Mouse (Mus musculus) heart, embryonic 13.5 days (tissue): ENCODE data around the gene Gm28539. TPM values are rescaled to one million over a fixed set of nuclear protein-coding genes. Genes with fewer than 3 reads are reported as not detected.
A peak's percentile ranks its signal among the peaks of the same experiment; 100 is the strongest.
"Not testable (repeated sequence)": the region's sequence is repeated elsewhere in the genome, so short reads cannot be mapped to it uniquely, and the experiment has no call there.

Experiments used
- ATAC-seq: fragments of 200-750 bp; cut with Nextera tagmentation; 2 replicates; pipeline ENCODE4 v1.8.0; 2017; ENCODE audit warnings: moderate TSS enrichment; ENCODE audit not compliant: insufficient number of reproducible peaks, low FRiP score, low TSS enrichment; ENCODE audit errors: extremely low read depth
- H3K27ac ChIP-seq: fragments of 300-500 bp; sonication (generic); replicated peaks from 2 replicates; pipeline ENCODE4 v1.5.1; 2015; ENCODE audit warnings: moderate library complexity, mild to moderate bottlenecking, inconsistent platforms
- H3K27me3 ChIP-seq: fragments of 300-500 bp; sonication (generic); replicated peaks from 2 replicates; pipeline ENCODE4 v1.6.1; 2015; ENCODE audit warnings: mild to moderate bottlenecking, inconsistent platforms
- H3K36me3 ChIP-seq: fragments of 300-500 bp; sonication (generic); 2 replicates; pipeline ENCODE4 v1.6.1; 2015; ENCODE audit warnings: mild to moderate bottlenecking, inconsistent platforms
- H3K4me1 ChIP-seq: fragments of 300-500 bp; sonication (generic); 2 replicates; pipeline ENCODE4 v1.6.1; 2015; ENCODE audit warnings: inconsistent platforms
- H3K4me2 ChIP-seq: fragments of 300-500 bp; sonication (generic); 2 replicates; pipeline ENCODE4 v1.6.1; 2015; ENCODE audit warnings: inconsistent platforms, mild to moderate bottlenecking, moderate library complexity
- H3K4me3 ChIP-seq: fragments of 300-500 bp; sonication (generic); 2 replicates; pipeline ENCODE4 v1.5.1; 2015; ENCODE audit warnings: moderate library complexity, mild to moderate bottlenecking, inconsistent platforms
- H3K9ac ChIP-seq: fragments of 300-500 bp; sonication (generic); 2 replicates; pipeline ENCODE4 v1.6.1; 2015; ENCODE audit warnings: inconsistent platforms, mild to moderate bottlenecking, moderate library complexity
- H3K9me3 ChIP-seq: fragments of 300-500 bp; sonication (generic); 2 replicates; pipeline ENCODE4 v1.6.1; 2016; ENCODE audit warnings: inconsistent platforms
- WGBS: fragments of 180-500 bp; shearing (Covaris S2); methylation state at CpG from one replicate; pipeline ENCODE4 v1.1.7; 2015; ENCODE audit warnings: mixed read lengths; 5-methylcytosine and 5-hydroxymethylcytosine counted together
- polyA plus RNA-seq: library from polyadenylated mRNA; unstranded; fragments of >200 nt; fragmentation: Nextera tagmentation; extraction: Ambion mirVana; gene quantifications from 2 replicates; pipeline ENCODE4 v1.2.1, GENCODE M21; 2015

The Gm28539 gene
- polyA plus RNA-seq, 1 experiment from 2014 or later = not detected

DNA sequence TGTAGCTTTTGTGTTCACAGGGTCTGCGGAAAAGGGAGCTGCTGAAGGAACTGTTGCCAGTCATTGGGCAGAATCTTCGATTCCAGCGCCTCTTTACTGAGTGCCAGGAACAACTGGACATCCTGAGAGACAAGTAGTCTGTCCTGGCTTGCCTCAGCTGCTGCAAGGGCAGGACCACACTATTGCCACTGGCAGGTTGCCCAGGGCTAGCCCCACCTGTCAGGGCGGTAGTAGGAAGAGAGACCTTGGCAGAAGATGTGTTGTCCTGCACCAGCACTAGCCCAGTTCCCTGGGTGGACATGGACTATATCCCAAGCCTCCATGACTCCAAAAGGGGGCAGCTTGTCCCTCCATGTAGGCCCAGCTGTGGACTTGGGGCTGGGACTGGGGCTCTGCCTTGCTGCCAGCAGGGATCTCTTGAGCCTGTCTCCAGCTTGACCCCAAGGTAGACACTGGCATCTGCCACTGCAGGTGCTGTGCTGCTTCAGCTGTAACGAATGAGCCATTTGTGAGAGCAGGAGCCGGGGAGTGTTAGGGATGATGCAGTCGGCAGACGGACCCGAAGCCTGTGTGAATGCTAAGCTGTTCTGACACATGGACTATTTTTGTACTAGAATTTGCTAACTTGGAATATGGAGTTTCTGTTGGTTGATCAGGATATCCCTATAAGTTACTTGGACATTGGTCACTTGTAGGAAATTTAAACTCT is 133.2 kb downstream of the Gm28539 start:
- no peak overlapping the region for H3K4me3 ChIP-seq
- H3K4me2 ChIP-seq = no peak overlapping the region
- H3K27me3 ChIP-seq = no peaks in the 10 kb centered on the region
- peaks cover 41% of the 10 kb centered on the region for H3K4me1 ChIP-seq
- no peak for ATAC-seq
- H3K9ac ChIP-seq = no peak overlapping the region; the same call in 1 of the 2 replicates
- H3K36me3 ChIP-seq = peaks cover 56% of the 10 kb centered on the region
- peak overlapping the region; percentile 25; the same call in 1 of the 2 replicates for H3K27ac ChIP-seq
- 77% methylated on average over 9 of the region's 9 CpGs for WGBS
- H3K9me3 ChIP-seq = no peaks in the 10 kb centered on the region; the same call in 1 of the 2 replicates

DNA sequence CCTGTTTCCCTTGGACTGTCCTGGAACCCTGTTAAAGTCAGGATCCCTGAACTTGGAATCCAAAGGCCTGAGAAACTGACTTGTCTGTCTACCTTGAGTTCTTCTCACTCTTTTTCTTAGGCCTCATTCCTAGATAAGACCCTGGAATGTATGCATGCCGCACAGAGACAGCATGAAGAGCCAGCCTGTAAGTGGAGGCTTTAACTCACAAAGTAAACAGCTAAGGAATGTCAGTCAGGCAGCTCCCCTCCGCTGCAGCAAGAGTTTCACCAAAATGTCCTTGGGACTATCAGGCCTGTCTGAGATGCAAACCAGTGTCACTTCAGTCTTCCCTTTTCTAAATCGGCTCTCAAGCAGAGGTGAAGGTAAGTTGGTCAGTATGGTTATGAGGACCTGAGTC is 134.5 kb downstream of the Gm28539 start:
- Histone ChIP-seq H3K4me3 (no peak overlapping the region), H3K27me3 (no peaks in the 10 kb centered on the region), H3K4me2 (no peak overlapping the region), H3K27ac (peak overlapping the region; percentile 79), H3K36me3 (peaks cover 44% of the 10 kb centered on the region), H3K9me3 (no peaks in the 10 kb centered on the region; the same call in none of the 2 replicates), H3K4me1 (peaks cover 41% of the 10 kb centered on the region), H3K9ac (no peak overlapping the region; the same call in 1 of the 2 replicates)
- 19% methylated on average over 3 of the region's 3 CpGs for WGBS
- ATAC-seq = no peak

DNA sequence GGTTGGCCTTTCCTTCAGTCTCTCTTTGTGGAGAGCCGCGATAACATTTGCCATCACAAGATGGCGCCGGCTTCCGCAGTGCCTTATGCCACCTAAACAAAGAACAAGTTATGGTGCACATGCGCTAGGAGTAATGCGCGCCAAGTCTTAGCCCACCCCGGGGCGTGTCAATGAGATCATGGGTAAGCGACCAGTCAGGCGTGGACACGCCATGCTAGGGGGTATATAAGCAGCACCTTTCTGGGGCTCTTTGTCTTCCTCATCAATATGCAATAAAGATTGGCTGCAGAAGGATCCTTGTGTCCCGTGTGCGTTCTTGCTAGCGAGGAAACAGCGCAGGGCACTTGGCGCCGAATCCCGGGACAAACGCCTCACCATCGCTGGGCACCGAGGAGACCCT is 139.3 kb downstream of the Gm28539 start:
- not testable (repeated sequence) for H3K27ac ChIP-seq, H3K9me3 ChIP-seq, H3K27me3 ChIP-seq, ATAC-seq, H3K9ac ChIP-seq, H3K4me3 ChIP-seq
- Histone ChIP-seq H3K4me2 (peak overlapping the region; percentile 40), H3K36me3 (peaks cover 14% of the 10 kb centered on the region), H3K4me1 (peaks cover 23% of the 10 kb centered on the region)
- 80% methylated on average over 23 of the region's 23 CpGs for WGBS

DNA sequence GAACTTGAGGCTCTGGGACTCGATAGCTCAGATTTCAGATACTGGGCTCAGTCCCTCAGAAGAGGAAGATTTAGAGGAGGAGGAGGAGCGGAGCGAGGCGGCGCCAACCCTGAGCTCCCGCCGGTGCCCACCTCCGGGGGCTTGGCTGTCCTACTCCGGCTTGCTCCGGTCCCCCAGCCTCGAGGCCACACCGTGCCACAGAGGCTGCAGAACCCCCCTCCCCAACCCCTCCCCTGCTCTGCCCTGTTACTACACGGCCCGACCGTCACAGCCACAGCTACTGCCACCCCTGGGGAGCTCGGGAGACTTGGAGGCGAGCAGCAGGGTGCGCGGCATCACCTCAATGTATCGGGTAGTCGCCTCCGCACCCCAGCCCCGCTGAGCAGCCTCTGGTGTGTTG is 139.9 kb downstream of the Gm28539 start:
- ATAC-seq = no peak

DNA sequence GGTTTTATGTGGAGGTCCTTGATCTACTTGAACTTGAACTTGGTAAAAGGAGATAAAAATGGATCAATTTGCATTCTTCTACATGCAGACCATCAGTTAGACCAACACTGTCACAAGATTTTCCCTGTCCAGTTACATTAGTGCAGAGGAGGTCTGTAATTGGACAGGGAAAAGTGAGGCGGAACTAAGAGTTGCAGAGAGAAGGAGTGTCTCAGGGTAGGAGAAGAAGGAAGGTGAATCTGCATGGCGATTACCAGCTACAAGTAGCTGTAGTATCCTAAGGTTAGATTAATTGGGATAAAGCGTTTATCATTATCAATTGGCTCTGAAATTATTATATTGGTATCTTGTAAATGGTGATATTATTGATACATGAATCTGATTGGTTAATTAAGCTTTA is 150.0 kb downstream of the Gm28539 start:
- no peak overlapping the region for H3K4me3 ChIP-seq
- 78% methylated on average over 3 of the region's 3 CpGs for WGBS
- no peaks in the 10 kb centered on the region for H3K4me1 ChIP-seq
- no peaks in the 10 kb centered on the region for H3K36me3 ChIP-seq
- no peaks in the 10 kb centered on the region for H3K27me3 ChIP-seq
- H3K27ac ChIP-seq = no peak overlapping the region
- no peak overlapping the region for H3K4me2 ChIP-seq
- H3K9ac ChIP-seq = no peak overlapping the region
- H3K9me3 ChIP-seq = no peaks in the 10 kb centered on the region
- ATAC-seq = no peak

More for the DNA sequence above, 139.9 kb downstream of the Gm28539 start:
- Histone ChIP-seq H3K9me3 (peaks cover 3% of the 10 kb centered on the region; the same call in 1 of the 2 replicates), H3K4me1 (peaks cover 17% of the 10 kb centered on the region), H3K27me3 (no peaks in the 10 kb centered on the region), H3K36me3 (peaks cover 9% of the 10 kb centered on the region; the same call in 1 of the 2 replicates), H3K4me2 (peak overlapping the region; percentile 40), H3K4me3 (peak overlapping the region; percentile 16), H3K9ac (no peak overlapping the region), H3K27ac (no peak overlapping the region)
- WGBS = 63% methylated on average over 21 of the region's 23 CpGs

DNA sequence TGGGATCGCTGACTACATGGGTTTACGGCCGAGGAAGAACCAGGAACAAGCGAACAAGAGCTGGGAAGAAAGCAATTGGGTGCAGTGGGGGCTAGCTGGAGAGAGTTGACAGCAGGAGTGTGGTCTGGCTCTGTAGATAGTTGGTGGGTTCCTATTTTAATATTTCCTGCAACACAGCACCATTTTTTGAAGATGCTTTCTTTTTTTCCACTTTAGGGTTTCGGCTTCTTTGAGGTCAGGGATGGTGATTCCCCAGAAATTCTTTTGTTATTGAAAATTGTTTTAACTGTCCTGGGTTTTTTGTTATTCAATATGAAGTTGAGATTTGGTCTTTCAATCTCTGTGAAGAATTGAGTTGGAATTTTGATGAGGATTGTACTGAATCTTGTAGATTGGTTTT is 150.5 kb downstream of the Gm28539 start:
- ATAC-seq = no peak
- no peak overlapping the region for H3K4me3 ChIP-seq
- 89% methylated on average over 5 of the region's 5 CpGs for WGBS
- no peaks in the 10 kb centered on the region for H3K9me3 ChIP-seq
- H3K27ac ChIP-seq = no peak overlapping the region
- no peaks in the 10 kb centered on the region for H3K36me3 ChIP-seq
- no peaks in the 10 kb centered on the region for H3K4me1 ChIP-seq
- H3K9ac ChIP-seq = no peak overlapping the region
- no peaks in the 10 kb centered on the region for H3K27me3 ChIP-seq
- H3K4me2 ChIP-seq = no peak overlapping the region

DNA sequence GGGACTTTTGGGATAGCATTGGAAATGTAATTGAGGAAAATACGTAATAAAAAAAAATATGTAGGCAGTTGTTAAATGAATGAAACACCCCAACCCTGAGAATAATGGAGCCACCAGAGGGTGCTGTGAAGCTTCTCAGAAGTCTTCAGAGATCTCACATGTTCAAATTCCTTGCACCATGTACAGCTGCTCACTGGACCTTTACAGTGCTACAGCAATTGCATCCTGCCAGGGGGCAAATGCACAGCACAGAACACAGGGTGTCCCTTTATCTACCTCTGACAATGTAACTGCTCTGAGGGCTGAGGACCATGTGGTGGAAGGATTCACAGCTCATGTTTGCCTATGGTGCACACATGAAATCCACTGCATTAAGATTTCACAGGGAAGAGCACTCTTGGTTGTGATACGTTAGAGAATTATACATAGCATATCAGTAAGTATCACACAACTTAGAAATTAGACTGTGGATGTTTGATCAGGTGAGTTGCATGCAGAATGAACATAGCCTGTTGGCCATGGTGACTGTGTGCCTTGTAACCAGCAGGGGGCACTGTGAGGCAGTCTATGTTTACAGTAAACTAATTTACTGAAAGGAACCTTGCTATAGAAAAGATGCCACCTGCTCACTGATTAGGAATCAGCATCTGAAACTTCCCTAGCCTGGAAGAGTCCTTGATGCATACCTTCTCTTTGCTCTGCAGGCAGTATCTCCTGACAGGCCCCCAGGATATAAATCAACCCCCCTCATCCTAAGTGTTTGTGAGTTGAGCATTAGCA is 166.4 kb downstream of the Gm28539 start:
- 20% methylated on average over 2 of the region's 2 CpGs for WGBS
- not testable (repeated sequence) for H3K27me3 ChIP-seq, H3K4me2 ChIP-seq, H3K27ac ChIP-seq, H3K4me1 ChIP-seq, H3K9ac ChIP-seq, H3K9me3 ChIP-seq, ATAC-seq, H3K36me3 ChIP-seq, H3K4me3 ChIP-seq

DNA sequence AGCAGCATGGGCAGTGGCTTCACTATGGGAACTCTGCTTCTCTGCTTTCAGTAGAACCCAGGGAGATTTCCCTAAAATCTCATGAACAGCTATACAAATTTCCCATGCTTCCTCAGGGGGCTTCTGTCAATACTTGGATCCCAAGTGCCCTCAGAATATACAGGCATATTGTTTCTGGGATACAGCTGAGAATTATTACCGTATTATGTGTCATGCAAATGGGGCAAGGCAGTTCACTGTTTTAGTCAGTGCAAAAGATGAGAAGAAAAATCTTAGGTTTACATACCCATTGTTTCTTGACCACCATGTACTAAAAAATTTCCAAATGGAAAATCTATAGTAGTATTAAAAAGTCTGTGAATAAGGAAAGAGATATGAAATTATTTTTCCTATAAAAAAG is 167.4 kb downstream of the Gm28539 start:
- H3K9ac ChIP-seq = no peak overlapping the region
- no peak overlapping the region for H3K27ac ChIP-seq
- H3K27me3 ChIP-seq = no peaks in the 10 kb centered on the region
- no peaks in the 10 kb centered on the region for H3K9me3 ChIP-seq
- H3K36me3 ChIP-seq = no peaks in the 10 kb centered on the region
- no peak overlapping the region for H3K4me2 ChIP-seq
- H3K4me1 ChIP-seq = no peaks in the 10 kb centered on the region
- H3K4me3 ChIP-seq = no peak overlapping the region
- 74% methylated on average over 1 of the region's 1 CpGs for WGBS
- ATAC-seq = no peak

DNA sequence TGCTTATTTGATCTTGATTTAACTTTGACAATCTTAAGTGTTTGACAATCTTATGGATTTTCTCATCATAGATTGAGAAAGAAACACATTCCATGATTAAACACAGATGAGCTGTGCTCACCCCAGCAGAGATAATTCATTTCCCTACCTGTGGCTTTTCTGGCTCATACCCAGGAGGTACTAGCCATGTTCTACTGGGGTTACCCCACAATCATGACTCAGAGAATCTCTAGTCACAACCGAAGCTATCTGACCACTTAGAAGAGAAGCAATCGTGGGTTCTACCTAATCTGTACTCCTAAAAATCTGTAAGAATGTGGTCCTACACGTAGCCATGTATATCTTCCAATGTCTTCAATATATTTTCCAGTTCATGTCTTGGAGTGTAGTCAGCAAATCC is 168.9 kb downstream of the Gm28539 start:
- H3K9ac ChIP-seq = no peak overlapping the region
- ATAC-seq = no peak
- no peaks in the 10 kb centered on the region for H3K4me1 ChIP-seq
- H3K27me3 ChIP-seq = no peaks in the 10 kb centered on the region
- 66% methylated on average over 3 of the region's 3 CpGs for WGBS
- no peak overlapping the region for H3K4me3 ChIP-seq
- H3K4me2 ChIP-seq = no peak overlapping the region
- H3K9me3 ChIP-seq = no peaks in the 10 kb centered on the region
- no peaks in the 10 kb centered on the region for H3K36me3 ChIP-seq
- no peak overlapping the region for H3K27ac ChIP-seq
